Mouse (Mus musculus): ENCODE measurements around the gene Rragd. TPM values are rescaled to one million over a fixed set of nuclear protein-coding genes. Genes with fewer than 3 reads are reported as not detected.

The Rragd gene
- polyA plus RNA-seq, 1 experiment from 2014 or later = 1.7 TPM

DNA sequence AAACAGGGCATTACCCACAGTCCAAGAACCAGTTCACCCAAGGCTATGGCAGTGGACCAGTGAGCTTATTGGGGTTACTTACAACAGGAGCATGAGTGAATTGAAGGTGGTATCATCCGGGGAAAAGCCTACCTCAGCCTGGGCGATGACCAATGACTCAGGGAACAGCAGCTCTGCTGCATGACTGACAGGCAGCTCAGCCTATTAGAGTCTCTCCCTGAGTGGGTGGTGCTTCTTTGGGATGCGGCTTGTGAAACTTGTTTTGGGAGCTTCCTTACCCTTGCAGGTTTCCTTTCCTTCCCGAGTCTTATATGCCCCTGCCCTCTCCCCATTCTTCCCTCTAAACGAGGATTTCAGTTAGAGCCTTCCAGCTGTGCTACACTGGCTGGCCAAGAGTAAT lies 69.8 kb downstream of the Rragd start:
- Histone ChIP-seq H3K36me3 (replicated peaks; ENCODE audit: insufficient read depth, low read length) (peaks cover 30% of the 10 kb centered on the region), H3K4me2 (ENCODE audit: low read depth, low read length) (no peak overlapping the region), H3K9me3 (ENCODE audit: low read length) (no peaks in the 10 kb centered on the region), H3K4me1 (ENCODE audit: insufficient read depth) (no peaks in the 10 kb centered on the region), H3K27ac (ENCODE audit: low read depth) (no peak overlapping the region), H3K9ac (replicated peaks) (no peak overlapping the region), H3K27me3 (ENCODE audit: insufficient read depth, low read length) (no peaks in the 10 kb centered on the region), H3K4me3 (ENCODE audit: low read depth, low read length) (no peak overlapping the region)
- TF ChIP-seq CTCF (IDR thresholded peaks at IDR 0.05; ENCODE audit: low read depth) = no peak
- no peak for TF ChIP-seq EP300 (IDR thresholded peaks at IDR 0.05; ENCODE audit: low read depth)
- ATAC-seq = no peak
- DNase-seq = peak; percentile 31
- 87% methylated on average over 5 of the region's 5 CpGs for WGBS (ENCODE audit: insufficient replicate concordance)

DNA sequence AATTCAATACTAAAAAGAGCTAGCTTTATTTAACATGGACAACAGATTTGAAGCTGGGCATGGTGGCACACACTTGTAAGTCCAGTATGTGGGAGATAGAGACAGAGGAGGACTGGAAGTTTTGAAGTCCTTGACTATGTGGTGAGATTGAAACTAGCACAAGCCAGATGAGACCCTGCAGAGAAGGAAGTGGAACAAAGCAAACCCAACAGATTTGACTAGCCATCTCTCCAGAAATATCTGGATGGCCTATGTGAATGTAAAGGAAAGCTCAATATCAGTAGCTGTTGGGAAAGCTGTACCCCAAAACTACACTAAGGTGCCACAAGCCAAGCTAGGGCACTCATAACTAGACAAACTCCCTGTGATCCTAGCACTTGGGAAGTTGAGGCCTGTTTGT lies 71.6 kb downstream of the Rragd start:
- Histone ChIP-seq H3K27ac (ENCODE audit: low read depth) (no peak overlapping the region), H3K4me1 (ENCODE audit: insufficient read depth) (no peaks in the 10 kb centered on the region), H3K4me2 (ENCODE audit: low read depth, low read length) (no peak overlapping the region), H3K9ac (replicated peaks) (no peak overlapping the region), H3K27me3 (ENCODE audit: insufficient read depth, low read length) (no peaks in the 10 kb centered on the region), H3K9me3 (ENCODE audit: low read length) (no peaks in the 10 kb centered on the region), H3K4me3 (ENCODE audit: low read depth, low read length) (no peak overlapping the region), H3K36me3 (replicated peaks; ENCODE audit: insufficient read depth, low read length) (peaks cover 23% of the 10 kb centered on the region)
- ATAC-seq (no peak), DNase-seq (no peak)
- no peak for TF ChIP-seq EP300 (IDR thresholded peaks at IDR 0.05; ENCODE audit: low read depth)
- no peak for TF ChIP-seq CTCF (IDR thresholded peaks at IDR 0.05; ENCODE audit: low read depth)

DNA sequence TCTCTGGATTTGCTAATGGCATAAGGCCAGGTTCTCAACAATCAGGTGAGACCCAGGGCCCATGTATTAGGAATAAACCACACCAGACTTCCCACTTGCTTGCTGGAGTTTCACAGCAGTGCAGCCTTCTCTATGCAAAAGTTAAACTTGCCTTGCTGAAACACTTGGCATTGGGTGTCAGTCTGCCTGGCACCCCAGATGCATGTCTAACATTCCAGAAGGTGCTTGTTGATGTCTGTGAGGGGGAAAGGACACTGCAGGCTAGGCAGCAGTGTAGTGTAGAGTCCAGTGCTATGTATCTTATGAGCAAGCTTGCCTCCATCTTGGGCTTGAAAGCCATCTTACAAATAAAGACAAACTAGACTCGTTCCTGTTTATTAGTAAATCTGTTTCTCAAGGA lies 73.5 kb downstream of the Rragd start:
- H3K36me3 ChIP-seq (replicated peaks; ENCODE audit: insufficient read depth, low read length) = peaks cover 8% of the 10 kb centered on the region
- 77% methylated on average over 1 of the region's 1 CpGs for WGBS (ENCODE audit: insufficient replicate concordance)
- no peak overlapping the region for H3K9ac ChIP-seq (replicated peaks)
- H3K4me3 ChIP-seq (ENCODE audit: low read depth, low read length) = no peak overlapping the region
- no peak overlapping the region for H3K4me2 ChIP-seq (ENCODE audit: low read depth, low read length)
- H3K27me3 ChIP-seq (ENCODE audit: insufficient read depth, low read length) = no peaks in the 10 kb centered on the region
- H3K9me3 ChIP-seq (ENCODE audit: low read length) = no peaks in the 10 kb centered on the region
- no peak for DNase-seq
- TF ChIP-seq EP300 (IDR thresholded peaks at IDR 0.05; ENCODE audit: low read depth) (no peak), CTCF (IDR thresholded peaks at IDR 0.05; ENCODE audit: low read depth) (no peak)
- H3K4me1 ChIP-seq (ENCODE audit: insufficient read depth) = no peaks in the 10 kb centered on the region
- ATAC-seq = no peak
- no peak overlapping the region for H3K27ac ChIP-seq (ENCODE audit: low read depth)

DNA sequence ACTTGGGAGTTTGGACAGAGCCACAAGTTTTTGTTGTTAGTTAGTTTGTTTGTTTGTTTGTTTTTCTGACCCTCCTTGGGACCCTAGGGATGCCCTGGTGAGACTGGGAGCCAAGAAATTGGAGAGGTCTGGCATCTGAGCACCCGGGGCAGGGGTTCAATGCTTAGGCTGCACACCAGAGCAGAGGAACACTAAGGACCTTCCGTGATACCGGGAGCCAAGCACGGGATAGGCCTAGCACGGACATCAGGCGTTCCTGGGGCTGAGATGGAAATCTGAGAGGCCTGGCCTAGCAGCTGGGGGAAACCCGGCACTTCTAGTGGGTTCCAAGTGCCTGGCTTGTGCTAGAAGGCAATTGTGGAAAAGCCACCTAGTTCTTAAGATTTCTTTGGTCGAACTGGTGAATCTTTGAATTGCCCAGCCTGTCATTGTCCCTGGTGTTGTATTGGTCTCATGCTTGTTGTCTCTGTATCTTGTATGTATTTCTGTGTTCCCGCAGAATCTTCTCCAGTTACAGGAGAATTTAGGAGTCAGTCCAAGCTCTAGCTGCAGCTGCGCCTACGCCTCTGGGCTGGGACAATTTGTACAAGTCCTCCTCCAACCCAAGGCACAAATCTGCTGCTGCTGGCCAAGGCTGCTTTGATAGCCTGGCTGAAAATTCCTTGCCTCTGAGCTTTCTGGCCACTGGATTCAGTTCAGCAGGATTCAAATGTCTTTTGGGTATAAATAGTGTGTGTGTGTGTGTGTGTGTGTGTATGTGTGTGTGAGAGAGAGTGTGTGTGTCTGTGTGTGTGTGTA lies 75.3 kb downstream of the Rragd start:
- Histone ChIP-seq H3K4me3 (ENCODE audit: low read depth, low read length) (no peak overlapping the region), H3K4me1 (ENCODE audit: insufficient read depth) (no peaks in the 10 kb centered on the region), H3K9ac (replicated peaks) (no peak overlapping the region), H3K36me3 (replicated peaks; ENCODE audit: insufficient read depth, low read length) (no peaks in the 10 kb centered on the region), H3K27ac (ENCODE audit: low read depth) (no peak overlapping the region), H3K9me3 (ENCODE audit: low read length) (no peaks in the 10 kb centered on the region), H3K27me3 (ENCODE audit: insufficient read depth, low read length) (no peaks in the 10 kb centered on the region), H3K4me2 (ENCODE audit: low read depth, low read length) (no peak overlapping the region)
- ATAC-seq = no peak
- WGBS (ENCODE audit: insufficient replicate concordance) = 79% methylated on average over 11 of the region's 11 CpGs
- TF ChIP-seq CTCF (IDR thresholded peaks at IDR 0.05; ENCODE audit: low read depth) = no peak
- no peak for TF ChIP-seq EP300 (IDR thresholded peaks at IDR 0.05; ENCODE audit: low read depth)
- DNase-seq = no peak

GRCm38 (mm10) chr4:33061158-33061557 lies 78.3 kb downstream of the Rragd start:
- Histone ChIP-seq H3K4me3 (ENCODE audit: low read depth, low read length) (no peak overlapping the region), H3K36me3 (replicated peaks; ENCODE audit: insufficient read depth, low read length) (no peaks in the 10 kb centered on the region), H3K9ac (replicated peaks) (no peak overlapping the region), H3K9me3 (ENCODE audit: low read length) (no peaks in the 10 kb centered on the region), H3K27me3 (ENCODE audit: insufficient read depth, low read length) (no peaks in the 10 kb centered on the region), H3K27ac (ENCODE audit: low read depth) (no peak overlapping the region), H3K4me1 (ENCODE audit: insufficient read depth) (peaks cover 2% of the 10 kb centered on the region; the same call in 1 of the 2 replicates), H3K4me2 (ENCODE audit: low read depth, low read length) (no peak overlapping the region)
- DNase-seq (no peak), ATAC-seq (no peak)
- TF ChIP-seq CTCF (IDR thresholded peaks at IDR 0.05; ENCODE audit: low read depth) (no peak), EP300 (IDR thresholded peaks at IDR 0.05; ENCODE audit: low read depth) (no peak)
- 33% methylated on average over 7 of the region's 7 CpGs for WGBS (ENCODE audit: insufficient replicate concordance)

GRCm38 (mm10) chr4:33062981-33063380 lies 80.1 kb downstream of the Rragd start, which contains the start of gene Gabrr2:
TSS of gene Gabrr2 (plus strand) at chr4:33062999.
- no peak within 1 kb of the TSS for H3K27ac ChIP-seq (ENCODE audit: low read depth)
- no peak within 1 kb of the TSS for H3K4me3 ChIP-seq (ENCODE audit: low read depth, low read length)
- peaks cover 2% of the 10 kb centered on the region; the same call in 1 of the 2 replicates for H3K4me1 ChIP-seq (ENCODE audit: insufficient read depth)
- no peaks in the 10 kb centered on the region for H3K27me3 ChIP-seq (ENCODE audit: insufficient read depth, low read length)
- H3K9me3 ChIP-seq (ENCODE audit: low read length) = no peaks in the 10 kb centered on the region
- DNase-seq (no peak), ATAC-seq (no peak)
- TF ChIP-seq CTCF (IDR thresholded peaks at IDR 0.05; ENCODE audit: low read depth) (no peak), EP300 (IDR thresholded peaks at IDR 0.05; ENCODE audit: low read depth) (no peak)
- 80% methylated on average over 4 of the region's 4 CpGs for WGBS (ENCODE audit: insufficient replicate concordance)
- H3K36me3 ChIP-seq (replicated peaks; ENCODE audit: insufficient read depth, low read length) = no peaks in the 10 kb centered on the region
- no peak within 1 kb of the TSS for H3K4me2 ChIP-seq (ENCODE audit: low read depth, low read length)
- H3K9ac ChIP-seq (replicated peaks) = no peak within 1 kb of the TSS

All from liver, postnatal 0 days (tissue).